Mouse (Mus musculus): Measurements from ENCODE around the gene Sart1. TPM values are rescaled to one million over a fixed set of nuclear protein-coding genes. Genes with fewer than 3 reads are reported as not detected.
A peak's percentile ranks its signal among the peaks of the same experiment; 100 is the strongest.
"Not testable (repeated sequence)": the region's sequence is repeated elsewhere in the genome, so short reads cannot be mapped to it uniquely, and the experiment has no call there.

The Sart1 gene
- polyA plus RNA-seq, 3 experiments from 2014 or later = 20.3 to 38.4 (median 27.8) TPM

GRCm38 (mm10) chr19:5414534-5414957 lies 26.0 kb upstream of the Sart1 start:
- no peak for ATAC-seq

GRCm38 (mm10) chr19:5413840-5414239 lies 25.3 kb upstream of the Sart1 start:
- no peak for ATAC-seq

- no peak for ATAC-seq
Measured at GRCm38 (mm10) chr19:5411961-5412360, 23.5 kb upstream of the Sart1 start.

GRCm38 (mm10) chr19:5410641-5411040 lies 22.1 kb upstream of the Sart1 start:
- no peak for ATAC-seq

GRCm38 (mm10) chr19:5409068-5409467 lies 20.6 kb upstream of the Sart1 start:
- no peak for ATAC-seq

- no peak for ATAC-seq
Measured at GRCm38 (mm10) chr19:5408057-5409001, 19.8 kb upstream of the Sart1 start.

- ATAC-seq = no peak
Measured at GRCm38 (mm10) chr19:5407133-5407532, 18.6 kb upstream of the Sart1 start.

GRCm38 (mm10) chr19:5406531-5407126 lies 18.1 kb upstream of the Sart1 start:
- peak; percentile 52 for ATAC-seq

- peak; percentile 70 for ATAC-seq
Measured at GRCm38 (mm10) chr19:5405924-5406323, 17.4 kb upstream of the Sart1 start.

- ATAC-seq = no peak
Measured at GRCm38 (mm10) chr19:5402293-5402692, 13.8 kb upstream of the Sart1 start, which contains the start of gene Tsga10ip. TSS of gene Tsga10ip (minus strand) at chr19:5402526.

- ATAC-seq = not testable (repeated sequence)
Measured at GRCm38 (mm10) chr19:5401073-5401472, 12.6 kb upstream of the Sart1 start.

GRCm38 (mm10) chr19:5395371-5395770 lies 6.9 kb upstream of the Sart1 start:
- ATAC-seq = no peak

- no peak for ATAC-seq
Measured at GRCm38 (mm10) chr19:5394168-5394567, 5.7 kb upstream of the Sart1 start.

GRCm38 (mm10) chr19:5392892-5393291 lies 4.4 kb upstream of the Sart1 start:
- no peak for ATAC-seq

- no peak for ATAC-seq
Measured at GRCm38 (mm10) chr19:5390416-5390815, 1.9 kb upstream of the Sart1 start.

- peak; percentile 84 for ATAC-seq
Measured at GRCm38 (mm10) chr19:5389647-5390046, 1.1 kb upstream of the Sart1 start.

GRCm38 (mm10) chr19:5388011-5388441 lies 477 bp downstream of the Sart1 start:
- no peak for ATAC-seq

GRCm38 (mm10) chr19:5384715-5385114 lies 3.8 kb downstream of the Sart1 start:
- ATAC-seq = no peak

GRCm38 (mm10) chr19:5383326-5383725 lies 5.2 kb downstream of the Sart1 start:
- no peak for ATAC-seq

GRCm38 (mm10) chr19:5377446-5377845 lies 11.1 kb downstream of the Sart1 start:
- ATAC-seq = no peak

GRCm38 (mm10) chr19:5374748-5375147 lies 13.8 kb downstream of the Sart1 start:
- ATAC-seq = no peak

GRCm38 (mm10) chr19:5374177-5374576 lies 14.3 kb downstream of the Sart1 start:
- ATAC-seq = no peak

- ATAC-seq = no peak
Measured at GRCm38 (mm10) chr19:5372724-5373123, 15.8 kb downstream of the Sart1 start.

- no peak for ATAC-seq
Measured at GRCm38 (mm10) chr19:5370932-5371331, 17.6 kb downstream of the Sart1 start.

All from inflammation-experienced regulatory T-cells, adult 6 months (primary cell).